Mouse (Mus musculus): ENCODE results near the gene Nrip1. TPM values are rescaled to one million over a fixed set of nuclear protein-coding genes. Genes with fewer than 3 reads are reported as not detected.
A peak's percentile ranks its signal among the peaks of the same experiment; 100 is the strongest.

Gene Nrip1
- total RNA-seq, 1 experiment from 2014 or later, result 17.3 TPM

- ATAC-seq (ENCODE audit: extremely low read depth, insufficient number of reproducible peaks, low FRiP score, poor library complexity, severe bottlenecking), result no peak
Observed at GRCm38 (mm10) chr16:76376661-76377060, 3.0 kb upstream of the Nrip1 start.

GRCm38 (mm10) chr16:76372941-76373561, 576 bp downstream of the Nrip1 start:
- ATAC-seq (ENCODE audit: extremely low read depth, insufficient number of reproducible peaks, low FRiP score, poor library complexity, severe bottlenecking), result peak; percentile 69

GRCm38 (mm10) chr16:76372045-76372940, 1.3 kb downstream of the Nrip1 start:
- peak; percentile 63 for ATAC-seq (ENCODE audit: extremely low read depth, insufficient number of reproducible peaks, low FRiP score, poor library complexity, severe bottlenecking)

- no peak for ATAC-seq (ENCODE audit: extremely low read depth, insufficient number of reproducible peaks, low FRiP score, poor library complexity, severe bottlenecking)
Observed at GRCm38 (mm10) chr16:76371614-76371917, 2.1 kb downstream of the Nrip1 start.

GRCm38 (mm10) chr16:76370716-76371613, 2.7 kb downstream of the Nrip1 start:
- no peak for ATAC-seq (ENCODE audit: extremely low read depth, insufficient number of reproducible peaks, low FRiP score, poor library complexity, severe bottlenecking)

GRCm38 (mm10) chr16:76370041-76370715, 3.4 kb downstream of the Nrip1 start:
- ATAC-seq (ENCODE audit: extremely low read depth, insufficient number of reproducible peaks, low FRiP score, poor library complexity, severe bottlenecking), result no peak

GRCm38 (mm10) chr16:76369236-76369635, 4.4 kb downstream of the Nrip1 start:
- ATAC-seq (ENCODE audit: extremely low read depth, insufficient number of reproducible peaks, low FRiP score, poor library complexity, severe bottlenecking), result no peak

GRCm38 (mm10) chr16:76367261-76367908, 6.2 kb downstream of the Nrip1 start:
- ATAC-seq (ENCODE audit: extremely low read depth, insufficient number of reproducible peaks, low FRiP score, poor library complexity, severe bottlenecking), result no peak

- peak; percentile 62 for ATAC-seq (ENCODE audit: extremely low read depth, insufficient number of reproducible peaks, low FRiP score, poor library complexity, severe bottlenecking)
Observed at GRCm38 (mm10) chr16:76365790-76366406, 7.7 kb downstream of the Nrip1 start.

GRCm38 (mm10) chr16:76365237-76365636, 8.4 kb downstream of the Nrip1 start:
- ATAC-seq (ENCODE audit: extremely low read depth, insufficient number of reproducible peaks, low FRiP score, poor library complexity, severe bottlenecking), result no peak

- ATAC-seq (ENCODE audit: extremely low read depth, insufficient number of reproducible peaks, low FRiP score, poor library complexity, severe bottlenecking), result 0 out of 2 replicates have a peak, but pooled peaks have one; percentile 26
Observed at GRCm38 (mm10) chr16:76363641-76364040, 10.0 kb downstream of the Nrip1 start.

- no peak for ATAC-seq (ENCODE audit: extremely low read depth, insufficient number of reproducible peaks, low FRiP score, poor library complexity, severe bottlenecking)
Observed at GRCm38 (mm10) chr16:76362982-76363381, 10.6 kb downstream of the Nrip1 start.

- no peak for ATAC-seq (ENCODE audit: extremely low read depth, insufficient number of reproducible peaks, low FRiP score, poor library complexity, severe bottlenecking)
Observed at GRCm38 (mm10) chr16:76360441-76360840, 13.2 kb downstream of the Nrip1 start.

GRCm38 (mm10) chr16:76358757-76359156, 14.9 kb downstream of the Nrip1 start:
- ATAC-seq (ENCODE audit: extremely low read depth, insufficient number of reproducible peaks, low FRiP score, poor library complexity, severe bottlenecking), result no peak

- no peak for ATAC-seq (ENCODE audit: extremely low read depth, insufficient number of reproducible peaks, low FRiP score, poor library complexity, severe bottlenecking)
Observed at GRCm38 (mm10) chr16:76358128-76358748, 15.4 kb downstream of the Nrip1 start.

GRCm38 (mm10) chr16:76357155-76357554, 16.5 kb downstream of the Nrip1 start:
- ATAC-seq (ENCODE audit: extremely low read depth, insufficient number of reproducible peaks, low FRiP score, poor library complexity, severe bottlenecking), result no peak

- ATAC-seq (ENCODE audit: extremely low read depth, insufficient number of reproducible peaks, low FRiP score, poor library complexity, severe bottlenecking), result no peak
Observed at GRCm38 (mm10) chr16:76355947-76356550, 17.6 kb downstream of the Nrip1 start.

Measured in neutrophil, adult 5-6 weeks (primary cell).